Mouse (Mus musculus) cortical plate, adult 2 months (tissue): ENCODE results near the gene Fmn2.
A peak's percentile ranks its signal among the peaks of the same experiment; 100 is the strongest.

Experiments used
- CTCF ChIP-seq: fragments of 200-500 bp; IDR thresholded peaks from 2 replicates; pipeline ENCODE4 v1.5.1; 2011; ENCODE audit warnings: mild to moderate bottlenecking, control low read depth, low read length; ENCODE audit not compliant: insufficient read depth; ENCODE audit errors: extremely low read depth
- POLR2A ChIP-seq: fragments of 200-500 bp; IDR thresholded peaks from 2 replicates; pipeline ENCODE4 v1.6.1; 2011; ENCODE audit warnings: mild to moderate bottlenecking, low read length, control low read depth; ENCODE audit not compliant: insufficient read depth; ENCODE audit errors: extremely low read depth

DNA sequence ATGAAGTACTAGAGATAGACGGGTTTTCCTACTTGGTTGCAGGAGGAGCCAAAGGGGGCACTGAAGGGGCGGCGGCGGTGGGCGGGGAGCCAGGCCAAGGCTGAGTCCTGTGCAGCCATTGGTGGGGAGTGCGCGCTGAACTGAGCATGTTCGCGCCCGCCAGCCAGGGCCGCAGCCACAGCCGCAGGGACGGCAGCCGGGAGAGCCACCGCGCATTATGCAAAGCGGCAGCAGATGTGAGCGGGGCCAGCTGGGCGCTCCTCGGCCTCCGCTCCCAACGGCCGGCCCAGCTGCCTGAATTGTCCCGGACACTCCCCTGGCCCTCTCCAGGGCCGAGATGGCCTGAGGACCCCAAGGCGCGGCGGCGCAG, at the start of gene Fmn2:
- TF ChIP-seq CTCF = no peak
- TF ChIP-seq POLR2A = peak; percentile 91
